ENCODE assay signal across 9 mouse cellular contexts in genomic region chr5:25848058-25848457, GRCm38 (mm10).
DNase-seq lines count a peak whose midpoint lies in the region; ATAC-seq and TF ChIP-seq lines count a peak whose summit lies in the region.
"Had no signal": no experiment of that assay in that cellular context is flagged by ENCODE, and none has a peak within 500 bp of the region (broad histone marks: within the 10 kb centered on the region; RNA-seq: fewer than 3 reads in every experiment).

No protein-coding gene starts in this region.

- ATAC-seq in kidney, postnatal 0 days (replicated peaks; ENCODE audit: low FRiP score, low read depth): peak; percentile 5; the same call in 1 of the 2 replicates
- ATAC-seq in stomach, embryonic 16.5 days (ENCODE audit: insufficient read depth, low FRiP score): 0 out of 2 replicates have a peak, but pooled peaks have one; percentile 21
- ATAC-seq in heart, embryonic 11.5 days (replicated peaks; ENCODE audit: insufficient number of reproducible peaks, low FRiP score, low TSS enrichment): no peak

- no peak overlapping the region for H3K4me2 ChIP-seq in kidney, postnatal 0 days (ENCODE audit: low read length)
- H3K4me2 ChIP-seq in stomach, embryonic 16.5 days (ENCODE audit: low read depth, low read length): no peak overlapping the region
- H3K4me2 ChIP-seq in heart, embryonic 11.5 days: no peak overlapping the region
- H3K4me2 ChIP-seq: embryonic facial prominence, embryonic 13.5 days had no signal

- no peak overlapping the region for H3K9ac ChIP-seq in kidney, postnatal 0 days (ENCODE audit: low read depth, low read length)
- no peak overlapping the region for H3K9ac ChIP-seq in stomach, embryonic 16.5 days (ENCODE audit: low read length)
- H3K9ac ChIP-seq in heart, embryonic 11.5 days (ENCODE audit: low read depth, low read length): no peak overlapping the region
- H3K9ac ChIP-seq: embryonic facial prominence, embryonic 13.5 days had no signal

- no peak overlapping the region for H3K27ac ChIP-seq in kidney, postnatal 0 days
- H3K27ac ChIP-seq in midbrain, embryonic 10.5 days (replicated peaks): no peak overlapping the region
- no peak overlapping the region for H3K27ac ChIP-seq in stomach, embryonic 16.5 days (ENCODE audit: low read length)
- no peak overlapping the region for H3K27ac ChIP-seq in heart, embryonic 11.5 days (ENCODE audit: low read depth, low read length)
- H3K27ac ChIP-seq: embryonic facial prominence, embryonic 13.5 days had no signal

- WGBS in kidney, postnatal 0 days: 50% methylated on average over 9 of the region's 9 CpGs
- 53% methylated on average over 9 of the region's 9 CpGs for WGBS in midbrain, embryonic 10.5 days
- WGBS in stomach, embryonic 16.5 days: 38% methylated on average over 9 of the region's 9 CpGs
- 46% methylated on average over 9 of the region's 9 CpGs for WGBS in heart, embryonic 11.5 days (ENCODE audit: insufficient replicate concordance)

- no peak overlapping the region for H3K4me3 ChIP-seq in kidney, postnatal 0 days (replicated peaks; ENCODE audit: low read depth, low read length)
- H3K4me3 ChIP-seq in midbrain, embryonic 10.5 days: no peak overlapping the region
- no peak overlapping the region for H3K4me3 ChIP-seq in stomach, embryonic 16.5 days (replicated peaks; ENCODE audit: low read length)
- H3K4me3 ChIP-seq in heart, embryonic 11.5 days (ENCODE audit: low read depth, low read length): no peak overlapping the region
- H3K4me3 ChIP-seq: embryonic facial prominence, embryonic 13.5 days had no signal

- peak; percentile 63 for DNase-seq in layer of hippocampus, adult 11-12 months (ENCODE audit: low spot score)
- no peak for DNase-seq in layer of hippocampus, adult 9-10 months (ENCODE audit: low spot score)
- peak; percentile 39 for DNase-seq in adrenal gland, adult 2 months
- peak; percentile 76 for DNase-seq in embryo, embryonic 10 days (ENCODE audit: low spot score)
- peak; percentile 54 for DNase-seq in kidney, postnatal 0 days (ENCODE audit: low spot score)
- DNase-seq in midbrain, embryonic 10.5 days (ENCODE audit: low spot score): peak; percentile 62

- no peaks in the 10 kb centered on the region for H3K36me3 ChIP-seq in kidney, postnatal 0 days (ENCODE audit: insufficient read depth, low read length)
- H3K36me3 ChIP-seq in midbrain, embryonic 10.5 days: no peaks in the 10 kb centered on the region
- no peaks in the 10 kb centered on the region for H3K36me3 ChIP-seq in stomach, embryonic 16.5 days (ENCODE audit: control insufficient read depth, insufficient read depth, low read length)
- no peaks in the 10 kb centered on the region for H3K36me3 ChIP-seq in heart, embryonic 11.5 days (ENCODE audit: control insufficient read depth, insufficient read depth, low read length)
- H3K36me3 ChIP-seq: embryonic facial prominence, embryonic 13.5 days had no signal

- H3K27me3 ChIP-seq in kidney, postnatal 0 days (ENCODE audit: insufficient read depth, low read length): no peaks in the 10 kb centered on the region
- H3K27me3 ChIP-seq in midbrain, embryonic 10.5 days (ENCODE audit: low read depth, poor library complexity, severe bottlenecking): no peaks in the 10 kb centered on the region
- H3K27me3 ChIP-seq in stomach, embryonic 16.5 days (ENCODE audit: control insufficient read depth, insufficient read depth, low read length): no peaks in the 10 kb centered on the region
- no peaks in the 10 kb centered on the region for H3K27me3 ChIP-seq in heart, embryonic 11.5 days (ENCODE audit: control insufficient read depth, insufficient read depth, low read length)
- H3K27me3 ChIP-seq: embryonic facial prominence, embryonic 13.5 days had no signal

- TF ChIP-seq CTCF in kidney, postnatal 0 days (IDR thresholded peaks at IDR 0.05; ENCODE audit: low read depth): peak; percentile 64

- no peaks in the 10 kb centered on the region for H3K4me1 ChIP-seq in kidney, postnatal 0 days (replicated peaks; ENCODE audit: insufficient read depth, low read length)
- no peaks in the 10 kb centered on the region for H3K4me1 ChIP-seq in midbrain, embryonic 10.5 days
- H3K4me1 ChIP-seq in stomach, embryonic 16.5 days (ENCODE audit: control insufficient read depth, insufficient read depth, low read length): no peaks in the 10 kb centered on the region
- no peaks in the 10 kb centered on the region for H3K4me1 ChIP-seq in heart, embryonic 11.5 days (ENCODE audit: control insufficient read depth, insufficient read depth, low read length)
- H3K4me1 ChIP-seq: embryonic facial prominence, embryonic 13.5 days had no signal

- H3K9me3 ChIP-seq in kidney, postnatal 0 days (replicated peaks; ENCODE audit: low read length): no peaks in the 10 kb centered on the region
- no peaks in the 10 kb centered on the region for H3K9me3 ChIP-seq in midbrain, embryonic 10.5 days (replicated peaks)
- H3K9me3 ChIP-seq in stomach, embryonic 16.5 days (replicated peaks; ENCODE audit: control insufficient read depth, low read length): no peaks in the 10 kb centered on the region
- H3K9me3 ChIP-seq in heart, embryonic 11.5 days (replicated peaks; ENCODE audit: control insufficient read depth, low read length): no peaks in the 10 kb centered on the region
- H3K9me3 ChIP-seq: embryonic facial prominence, embryonic 13.5 days had no signal
